Mouse (Mus musculus) lung, adult 2 months (tissue): Measurements from ENCODE around the gene Ccdc61.
A peak's percentile ranks its signal among the peaks of the same experiment; 100 is the strongest.

Experiments
- CTCF ChIP-seq: fragments of 200-500 bp; IDR thresholded peaks from 2 replicates; pipeline ENCODE4 v1.5.1; 2011; ENCODE audit warnings: mild to moderate bottlenecking, low read length, control low read depth; ENCODE audit not compliant: insufficient read depth
- POLR2A ChIP-seq: fragments of 200-500 bp; IDR thresholded peaks from 2 replicates; pipeline ENCODE4 v1.6.1; 2011; ENCODE audit warnings: low read depth, mild to moderate bottlenecking, control low read depth, low read length, borderline replicate concordance; ENCODE audit errors: extremely low read depth

DNA sequence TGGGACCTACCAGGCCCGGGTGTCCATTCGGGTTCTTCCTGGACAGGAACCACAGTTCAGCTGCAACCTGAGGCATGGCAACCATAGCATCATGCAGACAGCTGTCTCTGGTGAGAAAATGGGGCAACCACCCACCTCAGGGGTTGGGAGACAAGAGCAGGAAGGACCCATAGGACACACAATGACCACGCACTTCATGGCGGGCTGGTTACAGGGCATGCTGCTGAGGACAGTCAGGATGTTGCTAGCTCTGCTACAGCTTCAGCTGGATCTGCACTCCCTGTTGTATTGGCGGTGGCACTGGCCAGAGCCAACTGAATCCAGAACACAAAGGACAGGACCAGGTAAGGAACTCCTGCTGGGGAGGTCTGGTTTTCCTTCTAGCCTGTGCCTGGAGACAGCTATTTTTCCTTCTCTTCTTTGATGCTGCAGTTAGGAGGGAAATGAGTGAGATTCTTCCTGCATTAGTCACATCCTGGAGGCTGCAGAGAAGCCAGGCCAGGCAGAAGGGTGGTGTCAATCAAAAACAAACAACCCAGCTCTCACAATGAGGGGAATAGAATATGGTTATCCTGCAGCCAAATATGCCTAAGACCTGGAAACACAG lies 51.8 kb downstream of the Ccdc61 start:
- TF ChIP-seq CTCF (0 out of 2 replicates have a peak, but pooled peaks have one; percentile 19), POLR2A (no peak)
